Mouse (Mus musculus): ENCODE results near the gene Csgalnact2.

The Csgalnact2 gene

DNA sequence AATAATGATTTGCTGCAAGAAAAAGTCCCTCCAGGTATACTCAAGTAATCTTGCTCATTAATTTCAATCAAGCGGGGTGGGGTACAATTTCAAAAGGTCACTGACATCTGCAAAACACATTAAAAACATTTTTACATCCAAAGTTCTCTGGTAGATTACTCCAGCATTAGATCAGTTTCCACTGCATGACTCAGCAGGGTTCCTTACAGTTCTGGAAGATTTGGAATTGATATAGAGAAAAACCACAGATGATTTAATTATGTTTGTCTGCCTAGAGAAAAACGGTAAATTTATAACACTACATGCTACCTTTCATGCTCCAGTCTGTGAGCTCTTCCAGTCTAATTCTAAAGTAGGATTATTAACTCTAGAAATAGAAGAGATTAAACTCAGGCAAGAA lies 8.9 kb downstream of the Csgalnact2 start:
- DNase-seq = no peak

DNA sequence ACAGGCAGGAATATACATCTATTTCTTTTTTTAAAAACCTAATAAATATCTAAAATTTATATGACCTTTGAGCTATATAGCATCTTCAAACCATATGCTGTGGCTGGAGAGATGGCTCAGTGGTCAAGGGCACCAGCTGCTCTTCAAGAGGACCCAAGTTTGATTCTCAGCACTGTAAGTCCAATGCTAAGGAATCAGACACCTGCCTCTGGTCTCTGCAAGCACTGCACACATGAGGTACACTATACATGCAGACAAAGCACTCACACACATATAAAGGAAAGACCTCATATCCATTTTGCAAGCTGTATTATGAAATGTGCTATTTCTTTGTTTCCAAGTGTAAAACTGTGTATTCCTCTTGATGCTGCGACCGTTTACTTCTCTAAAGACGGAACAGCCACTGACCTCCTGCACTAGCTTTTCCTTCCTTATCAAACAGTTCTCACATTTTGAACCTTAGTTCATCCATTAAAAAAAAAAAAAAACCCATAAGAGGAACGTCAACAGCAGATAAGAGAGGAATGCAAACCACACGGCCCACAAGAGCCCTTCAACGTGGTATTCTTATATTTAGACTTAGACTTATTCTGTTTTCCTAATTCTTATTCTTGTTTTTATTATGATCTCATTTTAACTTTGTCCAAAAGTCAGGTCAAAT lies 11.0 kb downstream of the Csgalnact2 start:
- DNase-seq = no peak

DNA sequence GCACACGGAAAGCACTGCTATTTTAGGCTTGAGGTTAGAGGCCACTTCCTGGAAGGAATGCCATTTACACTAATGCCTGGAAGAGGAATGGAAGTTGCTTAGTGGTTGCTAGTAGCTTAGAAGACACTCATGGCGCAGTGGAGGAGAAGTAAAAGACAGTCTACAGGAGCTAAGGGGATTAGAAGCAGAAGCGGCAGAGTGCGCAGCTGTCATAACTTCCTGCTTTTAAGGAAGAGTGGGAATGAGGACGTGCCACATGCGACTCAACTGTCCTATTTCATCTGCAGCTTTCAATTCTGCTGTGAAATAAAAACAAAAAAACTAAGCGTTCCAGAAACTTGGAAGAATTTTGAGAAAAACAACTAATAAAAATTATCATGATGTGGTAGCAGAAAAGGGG lies 11.7 kb downstream of the Csgalnact2 start:
- DNase-seq = no peak

DNA sequence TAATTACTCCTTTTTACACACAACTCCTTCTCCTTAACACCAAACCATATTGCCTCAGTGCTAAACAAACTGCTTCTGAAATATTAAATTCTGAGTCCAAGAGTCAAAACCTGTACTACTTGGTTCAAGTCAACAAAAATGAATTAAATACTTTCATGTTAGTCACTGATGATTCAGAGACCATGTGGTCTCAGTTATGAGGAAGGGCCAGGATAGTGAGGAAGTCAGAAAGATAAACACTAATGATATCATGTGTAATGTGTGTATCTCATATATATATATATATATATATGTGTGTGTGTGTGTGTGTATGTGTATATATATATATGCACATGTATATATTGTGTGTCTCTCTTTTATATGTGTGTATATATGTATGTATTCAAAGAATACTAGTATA lies 12.4 kb downstream of the Csgalnact2 start:
- DNase-seq = no peak

DNA sequence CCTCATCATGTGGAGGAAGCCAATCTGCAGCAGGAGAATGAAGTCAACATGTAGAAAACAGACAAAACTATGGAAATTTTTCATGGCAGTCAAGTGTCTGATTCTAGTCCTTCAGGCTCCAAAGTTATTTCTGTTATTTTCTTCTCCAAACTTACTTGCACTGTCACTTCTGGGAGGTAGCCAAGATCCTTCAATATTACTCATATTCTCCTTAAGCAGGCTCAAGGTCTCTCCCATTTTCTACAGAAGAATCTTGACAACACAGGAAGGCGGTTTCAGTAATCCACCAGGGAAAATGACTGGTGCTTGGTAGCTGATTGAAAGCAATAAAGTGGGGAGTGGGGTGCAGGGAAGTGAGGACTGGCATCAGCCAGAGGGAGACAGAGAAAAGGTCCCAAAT lies 16.2 kb downstream of the Csgalnact2 start:
- no peak for DNase-seq

DNA sequence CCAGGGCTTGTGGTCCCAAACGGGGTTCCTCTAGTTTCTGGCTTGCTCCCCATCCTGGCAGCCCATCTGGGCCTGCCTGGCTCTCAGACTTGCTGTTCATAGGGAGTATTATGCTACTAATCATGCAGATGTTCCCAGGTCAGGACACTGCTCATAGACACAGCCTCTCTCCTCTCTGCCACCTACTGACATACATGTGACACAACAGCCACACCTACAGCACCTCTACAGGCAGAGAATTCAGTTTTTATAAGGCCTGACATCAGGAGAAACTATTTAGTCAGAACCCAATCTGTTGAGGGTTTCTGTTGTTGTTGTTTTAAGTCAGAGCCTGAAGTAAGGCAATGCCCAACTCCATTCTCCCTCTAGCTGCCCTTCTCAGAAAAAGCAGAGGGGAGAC lies 27.1 kb downstream of the Csgalnact2 start:
- no peak for DNase-seq

DNA sequence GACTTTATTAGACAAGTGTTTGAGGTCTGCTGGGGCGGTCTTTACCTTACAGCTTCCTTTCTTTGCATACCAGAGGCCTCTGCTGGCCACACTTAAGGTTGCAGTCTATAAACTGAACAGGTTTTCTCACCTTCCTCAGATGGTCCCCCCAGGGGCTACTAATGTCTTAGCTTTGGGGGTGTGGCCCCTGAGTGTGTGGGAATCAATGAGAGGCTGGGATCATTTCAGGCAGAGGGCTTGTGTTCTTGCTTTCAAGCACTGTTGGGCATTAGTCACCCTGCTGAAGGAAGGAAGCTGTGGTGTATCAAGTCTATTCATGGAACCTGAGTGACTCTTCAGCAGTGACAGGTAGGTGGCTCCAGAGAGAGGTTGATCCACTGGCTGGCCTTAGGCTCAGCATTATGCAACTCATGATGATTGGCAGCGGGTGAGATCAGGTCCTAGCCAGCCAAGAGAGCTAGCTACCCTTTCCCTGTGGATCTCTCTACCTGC lies 39.6 kb downstream of the Csgalnact2 start:
- peak; percentile 81 for DNase-seq

DNA sequence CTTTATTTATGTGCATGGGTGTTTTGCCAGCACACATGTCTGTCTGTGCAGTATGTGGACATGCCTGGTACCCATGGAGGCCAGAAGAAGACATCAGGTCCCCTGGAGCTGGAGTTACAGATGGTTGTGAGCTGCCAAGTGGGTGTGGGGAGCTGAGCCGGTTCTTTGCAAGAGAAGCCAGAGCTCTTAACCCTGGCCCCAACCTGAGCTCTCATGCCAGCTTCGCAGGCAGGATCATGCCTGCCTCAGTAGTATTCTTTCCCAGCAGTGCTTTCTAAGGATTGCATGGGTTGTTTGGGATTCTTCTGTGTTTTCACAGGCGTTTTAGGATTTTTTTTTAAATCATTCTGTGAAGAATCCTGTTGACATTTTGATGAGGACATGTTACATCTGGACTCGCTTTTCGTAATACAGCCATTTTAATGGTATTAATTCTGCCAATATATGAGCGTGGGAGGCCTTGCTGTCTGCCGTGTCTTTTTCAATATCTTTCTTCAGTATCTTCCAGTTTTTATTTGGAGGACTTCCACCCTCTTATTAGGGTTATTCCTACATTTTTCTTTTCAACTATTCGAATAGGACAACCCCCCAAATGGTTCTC lies 41.1 kb downstream of the Csgalnact2 start:
- no peak for DNase-seq

DNA sequence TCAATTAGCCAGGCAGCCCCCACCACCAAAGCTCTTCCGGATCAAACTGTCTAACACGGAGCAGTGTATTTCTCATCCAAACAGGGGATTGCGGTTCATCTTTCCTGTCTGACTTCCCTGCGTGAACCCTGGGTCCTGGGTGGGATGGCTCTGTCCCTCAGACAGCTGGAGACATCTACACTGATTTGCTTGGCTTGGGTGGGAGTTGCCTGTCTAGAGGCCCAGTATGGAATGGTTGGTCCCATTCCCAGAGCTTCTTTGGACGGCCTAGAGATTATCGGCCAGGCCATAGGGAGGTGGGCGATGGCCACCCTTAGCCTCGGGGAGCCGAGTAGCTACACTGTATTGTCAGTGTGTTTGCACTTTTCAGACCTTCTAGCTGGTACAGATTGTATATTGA lies 48.1 kb downstream of the Csgalnact2 start:
- no peak for DNase-seq

DNA sequence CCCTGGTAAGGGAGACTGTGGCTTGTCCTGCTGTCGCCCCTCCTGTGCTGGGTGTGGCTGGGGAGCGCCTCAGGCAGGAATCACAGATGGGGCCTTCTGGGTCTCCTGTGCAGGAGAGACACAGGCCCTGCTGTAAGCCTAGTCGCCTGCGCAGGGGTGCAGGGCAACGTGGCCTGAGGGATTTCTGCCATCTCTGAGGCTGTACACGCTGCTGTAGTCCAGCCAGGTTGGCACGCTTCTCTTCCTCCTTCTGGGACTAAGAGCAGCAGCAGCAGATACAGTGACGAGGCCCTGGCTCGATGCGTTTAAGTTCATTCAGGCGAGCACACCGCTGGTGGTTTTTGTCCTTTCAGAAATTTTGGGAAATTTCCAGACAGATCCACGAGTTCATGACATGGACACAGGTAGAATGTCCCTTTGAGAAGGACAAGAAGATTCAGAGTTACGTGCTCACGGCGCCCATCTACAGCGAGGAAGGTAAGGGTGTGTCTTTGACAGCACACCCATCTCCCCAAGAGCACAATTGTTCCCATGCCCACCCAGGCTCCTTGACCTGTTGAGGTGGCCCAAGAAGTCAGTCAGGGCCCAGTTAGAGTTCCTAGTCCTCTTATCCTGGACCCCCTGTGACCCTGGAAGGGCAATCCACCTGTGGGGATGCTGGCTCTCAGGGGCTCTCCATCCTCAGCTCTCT lies 50.0 kb downstream of the Csgalnact2 start:
- no peak for DNase-seq

DNA sequence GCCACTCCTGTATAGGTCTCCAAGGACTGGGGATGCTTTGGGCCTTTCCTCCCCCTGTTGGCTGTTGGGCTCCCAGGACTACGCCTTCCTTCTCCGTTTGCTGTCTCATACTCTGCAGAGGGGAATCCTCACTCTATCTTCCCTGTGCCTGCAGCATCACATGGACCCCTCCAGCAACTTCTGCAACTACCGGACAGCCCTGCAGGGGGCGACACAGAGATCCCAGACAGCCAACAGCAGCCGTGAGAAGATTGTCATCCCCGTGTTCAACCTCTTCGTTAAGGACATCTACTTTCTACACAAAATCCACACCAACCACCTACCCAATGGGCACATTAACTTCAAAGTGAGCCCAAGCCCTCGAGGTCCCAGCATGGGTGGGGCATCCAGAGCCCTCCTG lies 51.0 kb downstream of the Csgalnact2 start:
- DNase-seq = peak; percentile 35

DNA sequence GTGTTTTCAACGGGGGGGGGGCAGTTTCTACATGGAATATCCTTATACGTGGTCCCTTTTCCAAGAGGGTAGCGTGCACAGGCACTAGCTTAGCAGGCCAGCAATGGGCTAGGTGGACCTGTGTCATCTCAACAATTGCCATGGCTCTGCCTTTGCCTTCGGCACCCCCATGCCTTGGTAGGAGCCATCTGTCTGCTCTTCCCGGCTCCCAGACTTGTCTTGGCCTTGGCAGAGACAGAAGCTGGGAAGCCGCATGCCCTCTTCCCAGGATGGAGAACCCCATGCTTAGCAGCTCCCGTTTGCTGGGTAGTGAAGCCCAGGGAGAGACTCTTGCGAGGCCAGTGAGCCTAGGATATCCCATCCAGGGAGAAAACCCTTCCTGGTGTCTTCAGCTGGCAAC lies 54.3 kb downstream of the Csgalnact2 start:
- DNase-seq = peak; percentile 63

DNA sequence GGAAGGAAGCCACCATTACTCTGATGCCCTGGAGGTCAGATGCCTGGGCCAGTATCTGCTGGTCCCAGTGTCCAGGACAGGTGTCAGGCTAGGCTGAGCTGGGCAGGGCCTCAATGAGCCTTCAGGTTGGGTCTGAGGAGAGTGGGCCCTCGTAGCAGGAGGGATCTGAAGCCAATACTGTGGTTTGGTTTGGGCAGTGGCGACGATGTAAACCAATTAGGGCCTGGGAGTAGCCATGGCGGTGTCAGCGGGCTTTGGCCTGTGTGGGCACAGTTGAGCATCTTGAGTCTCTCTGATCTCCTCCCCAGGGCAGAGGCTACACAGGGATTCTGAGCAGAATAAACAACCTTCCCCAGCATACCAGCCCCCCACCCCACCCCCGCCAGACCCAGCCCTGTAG lies 55.3 kb downstream of the Csgalnact2 start:
- no peak for DNase-seq

DNA sequence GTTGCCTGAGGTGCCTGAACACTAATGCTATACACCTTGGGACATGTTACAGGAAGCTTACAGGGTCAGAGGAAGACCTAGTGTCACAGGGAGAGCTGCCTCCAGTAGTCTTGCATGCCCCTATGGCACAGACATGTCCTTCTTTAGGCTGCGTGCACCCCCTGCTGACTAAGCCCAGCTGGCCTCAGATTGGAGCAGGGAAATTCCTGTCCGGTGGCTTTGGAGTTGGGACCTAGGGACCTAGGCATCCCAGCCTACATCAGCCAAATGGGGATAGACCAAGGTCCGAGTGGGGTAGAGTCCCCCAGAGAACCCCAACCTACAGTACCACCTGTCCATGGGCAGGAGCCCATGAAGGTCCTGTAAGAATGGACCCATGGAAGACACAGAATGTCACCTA lies 56.6 kb downstream of the Csgalnact2 start:
- DNase-seq = peak; percentile 58

DNA sequence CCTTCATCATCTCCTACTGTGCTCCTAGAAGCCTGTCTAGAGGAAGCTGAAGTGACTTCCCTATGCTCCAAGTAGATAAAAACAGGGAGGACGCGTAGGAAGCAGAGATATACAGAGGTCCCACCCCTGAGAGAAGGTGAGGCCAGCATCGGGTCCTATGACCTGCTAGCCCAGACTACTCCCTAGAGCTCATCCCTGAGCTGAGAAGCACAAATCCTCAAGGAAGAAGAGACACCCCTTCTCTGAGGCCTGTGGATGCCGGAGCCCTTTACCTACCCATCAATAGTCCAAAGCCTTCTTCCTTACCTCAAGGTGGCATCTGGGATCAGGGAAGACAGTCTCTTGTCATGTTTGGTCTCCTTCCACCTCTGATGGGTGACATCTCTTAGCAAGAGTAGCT lies 58.2 kb downstream of the Csgalnact2 start:
- DNase-seq = no peak

DNA sequence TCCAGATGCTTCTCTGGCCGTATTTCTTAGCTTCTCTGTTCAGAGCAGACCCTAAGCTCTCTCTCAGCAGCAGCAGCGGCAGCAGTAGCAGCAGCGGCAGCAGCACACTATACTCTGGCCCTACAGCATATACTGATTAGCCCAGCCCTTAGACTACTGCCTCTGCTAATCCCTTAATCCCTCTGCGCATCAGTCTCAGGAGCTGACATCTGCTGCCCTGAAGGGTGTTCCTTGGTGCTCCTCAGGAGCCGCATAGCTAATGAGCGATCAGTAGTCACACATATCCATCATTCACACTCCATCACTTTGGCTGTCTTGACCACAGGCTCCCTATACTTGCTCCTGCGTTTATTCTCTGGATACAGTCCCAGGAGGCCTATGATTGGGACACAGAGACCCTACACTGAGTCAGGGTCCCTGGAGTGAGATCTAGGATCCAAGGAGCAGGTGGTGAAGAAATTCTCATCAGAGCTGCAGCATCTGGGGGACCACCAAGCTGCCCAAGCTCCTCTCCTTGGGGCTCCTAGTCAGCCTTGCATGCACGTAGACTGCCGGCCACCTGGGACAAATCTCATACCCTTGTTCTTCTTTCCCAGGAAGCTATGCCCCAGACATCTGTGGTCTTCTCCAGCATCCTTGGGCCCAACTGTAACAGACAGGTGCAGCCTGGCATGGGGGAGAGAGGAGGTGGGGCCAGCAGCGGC lies 59.0 kb downstream of the Csgalnact2 start:
- DNase-seq = no peak

DNA sequence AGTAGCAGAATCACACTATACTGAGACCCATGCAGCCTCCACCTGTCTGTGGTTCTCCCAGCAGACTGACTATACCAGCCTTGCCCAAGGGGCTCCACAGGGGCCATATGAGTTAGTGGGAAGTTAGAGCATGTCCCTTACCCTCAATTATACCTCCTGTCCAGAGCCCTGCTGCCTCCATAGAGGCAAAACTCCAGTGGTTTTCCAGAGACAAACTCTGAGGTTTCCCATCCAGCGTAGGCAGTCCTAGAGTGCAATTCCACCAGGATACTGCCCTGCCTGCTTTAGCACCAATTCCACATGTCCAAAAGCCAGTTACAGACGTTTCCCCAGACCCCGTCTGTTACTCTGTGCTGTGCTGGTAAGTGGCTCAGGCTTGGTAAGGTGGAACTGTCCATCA lies 59.6 kb downstream of the Csgalnact2 start:
- no peak for DNase-seq

DNA sequence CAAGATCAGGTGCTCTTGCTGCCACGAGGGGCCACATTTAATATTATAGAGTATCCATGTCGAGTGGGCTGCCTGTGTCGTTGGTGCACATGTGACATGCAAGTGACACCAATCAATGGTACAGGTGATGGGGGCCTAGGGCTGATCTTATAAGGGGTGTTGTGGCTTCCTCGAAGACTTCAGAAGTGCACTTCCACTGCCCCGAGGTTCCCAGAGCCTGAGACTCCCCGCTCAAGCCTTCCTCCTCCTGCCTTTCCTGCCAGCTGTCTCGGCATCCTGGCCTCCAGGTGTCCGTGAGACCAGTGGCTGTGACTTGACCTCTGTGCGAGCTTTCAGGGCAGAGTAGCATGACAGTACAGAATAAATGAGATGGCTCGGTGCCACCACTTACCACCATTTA lies 60.2 kb downstream of the Csgalnact2 start:
- no peak for DNase-seq

DNA sequence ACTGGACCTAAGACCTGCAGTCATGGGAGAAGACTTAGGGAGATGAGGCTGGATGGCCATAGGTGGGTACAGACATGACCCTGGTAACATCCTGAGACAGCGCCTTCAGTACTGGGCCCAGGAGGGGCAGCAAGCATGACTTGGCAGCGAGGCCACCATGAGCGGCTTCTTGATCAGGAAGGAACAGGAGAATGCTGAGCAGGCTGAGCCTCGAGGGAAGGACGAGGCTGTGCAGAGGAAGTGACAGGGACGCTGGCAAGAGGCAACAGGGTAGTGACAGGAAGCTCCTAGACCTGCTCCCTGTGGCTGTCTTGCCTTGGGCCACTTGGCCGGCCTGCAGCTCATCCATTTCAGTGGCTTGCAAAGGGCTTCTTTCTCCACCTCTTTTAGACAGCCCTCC lies 61.5 kb downstream of the Csgalnact2 start:
- DNase-seq = no peak

DNA sequence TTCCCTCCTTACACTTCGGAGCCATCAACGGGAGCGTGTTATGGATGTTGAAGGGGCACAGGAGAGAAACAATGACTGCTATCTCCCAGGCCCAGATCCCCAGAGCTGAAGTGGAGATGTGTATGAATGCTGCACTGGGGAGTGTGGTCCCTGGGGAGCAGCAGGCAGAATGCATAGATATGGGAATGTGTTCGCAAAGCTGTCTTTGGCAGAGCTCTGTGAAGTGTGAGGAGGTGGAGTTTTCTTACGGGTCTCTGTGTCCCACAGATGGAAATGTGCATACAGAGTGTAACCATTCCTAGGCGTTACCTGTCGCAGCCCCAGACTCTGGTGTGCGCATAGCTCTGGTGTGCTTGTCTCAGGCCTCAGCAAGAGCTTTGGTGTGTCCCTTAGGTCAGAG lies 62.2 kb downstream of the Csgalnact2 start:
- DNase-seq = no peak

DNA sequence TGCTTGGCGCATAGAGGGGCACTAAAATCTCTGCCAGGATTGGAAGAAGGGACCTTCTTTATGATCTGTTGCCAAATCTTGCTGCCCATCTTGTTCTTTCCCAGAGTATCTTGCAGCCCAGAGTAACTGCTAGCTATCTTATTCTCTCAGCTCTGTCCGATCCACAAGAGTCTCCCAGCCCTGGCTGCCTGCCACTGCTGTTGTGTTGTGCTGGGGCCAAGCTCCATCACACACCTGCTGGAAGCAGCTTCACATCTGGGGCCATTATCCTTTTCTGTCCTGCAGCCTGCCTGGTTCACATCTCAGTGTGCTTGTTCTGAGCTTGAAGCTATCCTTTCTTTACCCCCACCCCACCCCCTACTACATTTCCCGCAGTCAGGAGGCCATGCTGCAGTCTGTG lies 62.7 kb downstream of the Csgalnact2 start:
- no peak for DNase-seq

DNA sequence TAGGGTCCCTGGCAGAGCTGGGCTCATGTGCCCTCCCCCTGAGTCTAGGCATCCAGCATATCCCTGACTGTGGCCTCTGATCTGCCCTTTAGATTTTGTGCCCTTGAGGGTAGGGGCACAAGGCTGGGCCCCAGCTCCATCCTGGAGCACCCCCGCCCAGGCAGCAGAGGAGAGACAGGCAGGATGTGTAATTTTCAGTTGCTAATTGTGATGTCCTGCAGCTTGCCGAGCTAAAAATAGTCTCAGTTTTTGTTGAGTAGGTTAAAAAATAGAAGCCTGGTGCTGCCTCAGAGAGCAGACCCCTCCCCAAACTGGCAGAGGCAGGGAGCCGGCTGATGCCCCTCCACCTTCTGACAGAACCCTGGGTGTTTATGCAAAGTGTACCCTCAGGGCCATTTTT lies 64.8 kb downstream of the Csgalnact2 start:
- no peak for DNase-seq

DNA sequence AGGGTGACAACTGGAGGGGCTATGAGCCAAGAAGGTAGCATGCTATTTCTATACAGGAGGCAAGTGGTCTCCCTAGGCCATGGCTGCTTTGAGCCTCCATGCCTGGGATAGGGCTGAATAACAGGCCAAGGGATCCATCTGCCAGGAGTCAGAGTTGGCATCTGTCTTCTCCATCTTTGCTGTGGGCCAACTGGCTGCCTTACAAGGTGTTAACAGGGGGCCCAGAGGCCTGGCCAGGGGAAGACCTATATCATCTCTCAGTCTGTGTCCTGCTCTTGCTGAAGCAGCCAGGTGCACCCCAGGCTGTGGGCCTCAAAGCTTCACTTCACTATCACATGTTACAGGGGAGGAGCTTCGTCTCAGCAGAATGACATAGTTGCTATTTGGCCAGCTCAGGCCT lies 66.8 kb downstream of the Csgalnact2 start:
- peak; percentile 93 for DNase-seq

DNA sequence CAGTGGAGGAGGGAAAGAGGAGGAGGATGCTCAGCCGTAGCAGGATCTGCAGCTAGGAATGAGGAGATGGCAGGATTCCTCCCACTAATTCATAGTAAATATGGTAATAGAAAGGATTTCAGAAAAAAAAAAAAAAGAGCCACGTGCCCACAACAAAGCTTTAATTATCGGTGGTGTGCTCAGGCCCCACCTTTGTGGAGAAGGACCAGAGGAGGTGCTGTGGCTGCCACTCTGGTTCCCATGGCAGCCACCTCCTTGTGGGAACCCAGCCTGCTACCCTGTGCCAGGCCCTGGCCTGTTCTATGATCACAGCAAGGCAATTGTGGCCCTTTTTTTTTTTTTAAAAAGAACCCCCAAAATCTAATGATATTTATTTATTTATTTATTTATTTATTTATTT lies 67.5 kb downstream of the Csgalnact2 start:
- peak; percentile 68 for DNase-seq

All from cerebellum, adult 9-11 months (tissue).